Mouse (Mus musculus) B cell, adult 2 months (primary cell): ENCODE measurements at regions not wholly inside any gene's neighbourhood (a gene's known extent, or its start where the extent isn't known, plus 50 kb on each side); places are given as distances from the start of the nearest gene placed in this dataset.
A peak's percentile ranks its signal among the peaks of the same experiment; 100 is the strongest.
"Not testable (repeated sequence)": the region's sequence is repeated elsewhere in the genome, so short reads cannot be mapped to it uniquely, and the experiment has no call there.

ENCODE experiments used
- DNase-seq, 2 experiments: peaks; one replicate each; pipeline ENCODE4 v3.0.0; 2022

GRCm38 (mm10) chr12:21680026-21680425, 262.6 kb upstream of the Ywhaq start:
- DNase-seq: not testable (repeated sequence)

DNA sequence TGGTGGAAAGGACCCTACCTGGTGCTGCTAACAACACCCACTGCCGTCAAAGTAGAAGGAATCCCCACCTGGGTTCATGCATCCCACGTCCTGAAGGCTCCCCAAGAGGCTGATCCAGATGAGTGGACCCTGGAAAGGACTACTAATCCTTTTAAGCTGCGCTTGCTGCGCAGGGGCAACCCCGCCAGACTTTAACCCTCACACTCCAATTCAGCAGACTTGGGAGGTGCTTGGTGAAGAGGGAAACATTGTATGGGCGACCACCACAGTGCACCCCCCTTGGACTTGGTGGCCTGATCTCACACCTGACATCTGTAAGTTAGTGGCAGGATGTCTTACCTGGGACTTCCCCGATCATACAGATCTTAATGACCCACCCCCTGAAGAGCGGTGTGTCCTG, 231.9 kb upstream of the Ywhaq start:
- DNase-seq: not testable (repeated sequence)

DNA sequence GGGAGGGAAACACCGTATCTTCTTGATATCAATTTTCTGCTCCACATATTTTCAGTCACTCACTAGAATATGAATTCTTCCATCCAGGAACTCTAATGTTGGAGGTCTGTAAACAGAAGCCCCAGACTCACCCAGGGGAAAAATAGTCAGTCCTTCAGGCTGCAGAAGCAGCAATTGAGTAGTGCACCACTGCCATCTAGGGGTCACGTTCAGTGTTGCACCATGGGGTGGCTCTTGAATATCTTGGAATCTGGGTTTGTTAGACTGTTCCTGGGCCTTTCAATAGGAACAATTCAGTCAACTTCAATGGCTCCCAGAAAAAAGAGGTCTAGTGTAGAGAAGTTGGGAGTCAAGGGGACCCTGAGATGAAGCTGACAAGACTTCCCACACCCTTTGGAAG, 196.3 kb upstream of the Ywhaq start:
- DNase-seq: peak; percentile 73 to 74

GRCm38 (mm10) chr12:21568415-21569040, 151.1 kb upstream of the Ywhaq start:
- no peak for DNase-seq

DNA sequence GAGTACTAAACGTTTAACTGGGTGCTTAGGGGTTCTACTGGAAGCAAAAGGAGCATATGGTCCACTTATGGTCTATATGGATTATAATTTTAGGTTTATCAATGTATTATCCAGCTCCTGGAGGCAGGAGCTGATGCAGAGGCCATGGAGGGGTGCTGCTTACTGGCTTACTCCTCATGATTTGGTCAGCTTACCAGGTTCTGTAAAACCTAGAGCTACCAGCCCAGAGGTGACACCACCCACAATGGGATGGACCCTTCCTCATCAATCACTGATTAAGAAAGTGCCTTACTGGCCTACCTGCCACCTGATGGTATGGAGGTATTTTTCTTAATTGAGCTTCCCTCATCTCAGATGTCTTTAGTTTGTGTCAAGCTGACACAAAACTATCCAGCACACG, 126.5 kb upstream of the Ywhaq start:
- not testable (repeated sequence) for DNase-seq

GRCm38 (mm10) chr12:21543153-21543894, 125.9 kb upstream of the Ywhaq start:
- peak; percentile 71 to 74 for DNase-seq

- no peak for DNase-seq
Observed at GRCm38 (mm10) chr12:21531766-21532165, 114.3 kb upstream of the Ywhaq start.

DNA sequence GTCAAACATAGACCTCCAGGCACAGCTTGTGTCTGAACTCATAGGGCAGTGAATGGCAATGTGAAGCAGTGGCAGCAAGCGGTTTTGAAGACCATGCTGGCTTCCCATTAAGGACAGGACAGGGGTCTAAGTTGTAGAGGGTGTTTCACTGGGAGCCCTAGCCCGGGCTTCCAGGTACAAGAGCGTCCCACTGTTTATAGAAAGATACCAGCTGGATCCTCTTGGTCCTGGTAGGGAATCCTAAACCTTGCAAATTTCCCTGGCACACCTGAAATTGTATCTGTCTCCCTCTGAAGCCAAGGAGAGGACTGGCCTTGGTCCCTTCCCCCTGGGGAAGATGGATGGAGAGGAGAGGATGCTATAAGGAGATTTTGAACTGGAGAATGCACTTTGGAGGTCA, 111.9 kb upstream of the Ywhaq start:
- not testable (repeated sequence) for DNase-seq

DNA sequence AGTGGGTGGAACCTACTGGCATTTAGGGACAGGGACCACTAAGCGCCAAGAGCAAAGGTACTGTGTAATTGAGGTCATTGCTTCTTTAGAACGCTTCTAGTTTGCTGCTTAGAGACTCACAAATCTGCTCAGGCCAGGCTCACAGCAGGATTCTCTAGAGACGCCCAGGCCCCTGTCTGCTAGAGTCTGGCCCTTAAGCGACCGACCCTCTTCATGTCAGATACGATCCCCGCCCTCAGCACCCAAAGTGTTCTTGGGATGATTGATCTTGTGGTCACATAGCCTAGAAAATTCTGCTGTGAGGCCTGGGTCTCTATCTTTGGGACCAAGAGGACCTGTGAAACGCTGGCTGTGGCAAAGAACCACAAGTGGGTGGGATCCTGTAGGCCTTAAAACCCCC, 109.9 kb upstream of the Ywhaq start:
- not testable (repeated sequence) for DNase-seq

DNA sequence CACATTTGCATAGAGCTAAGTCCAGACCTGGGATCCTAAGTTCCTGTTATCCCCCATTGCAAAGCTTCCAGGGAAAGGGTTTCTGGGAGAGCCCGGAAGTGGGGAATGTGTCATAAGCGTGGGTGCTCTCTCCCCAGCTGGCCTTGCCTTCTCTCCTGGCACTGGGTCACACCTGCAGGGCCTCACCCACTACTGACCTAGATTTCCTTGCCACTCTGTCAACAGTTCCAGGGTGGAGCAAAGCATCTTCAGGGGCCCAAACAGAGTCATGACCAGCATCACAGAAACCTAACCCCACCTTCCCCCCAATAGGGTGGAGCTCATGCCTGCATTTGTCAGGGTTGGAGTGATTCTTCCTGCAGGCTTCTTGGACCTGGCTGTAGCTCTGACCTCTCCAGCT, 109.5 kb upstream of the Ywhaq start:
- DNase-seq: not testable (repeated sequence)

- DNase-seq: peak; percentile 17 to 24
Observed at GRCm38 (mm10) chr12:21525567-21525966, 108.1 kb upstream of the Ywhaq start.

DNA sequence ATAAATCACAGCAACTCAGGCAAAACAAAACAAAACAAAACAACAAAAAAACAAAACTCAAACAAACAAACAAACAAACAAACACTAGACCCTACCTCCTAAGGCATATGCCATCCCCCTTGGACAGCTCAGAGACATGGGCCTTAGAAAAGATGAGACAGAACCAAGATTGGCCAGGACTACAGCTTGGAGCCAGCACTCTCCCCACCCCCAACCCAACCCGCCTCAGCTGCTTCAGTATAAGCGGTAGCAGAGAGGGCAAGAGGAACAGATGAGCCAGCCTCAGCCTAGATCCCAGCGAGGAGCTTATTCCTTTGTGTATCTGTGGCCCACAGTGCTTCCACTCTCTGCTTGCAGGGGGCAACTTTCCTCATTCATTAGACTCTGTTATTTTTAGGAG, 105.2 kb upstream of the Ywhaq start:
- no peak for DNase-seq

DNA sequence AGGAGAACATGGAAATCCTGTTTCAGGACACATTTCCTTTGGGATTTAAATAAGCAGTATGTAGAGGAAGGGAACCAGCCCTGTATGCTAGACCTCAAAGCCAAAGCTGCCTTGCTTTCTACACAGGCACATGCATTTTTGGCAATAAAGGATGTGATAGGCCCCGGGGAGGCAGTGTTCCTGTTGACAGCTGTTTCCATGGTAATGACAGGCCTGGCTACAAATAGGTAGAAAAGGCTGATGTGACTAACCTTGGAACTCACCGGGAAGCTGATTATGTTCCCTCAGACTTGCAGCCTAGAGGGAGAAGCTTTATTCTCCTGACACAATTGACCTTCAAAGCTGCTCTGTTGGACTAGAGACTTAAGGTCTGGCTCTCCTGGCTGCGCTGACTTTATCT, 101.6 kb upstream of the Ywhaq start:
- DNase-seq: no peak

DNA sequence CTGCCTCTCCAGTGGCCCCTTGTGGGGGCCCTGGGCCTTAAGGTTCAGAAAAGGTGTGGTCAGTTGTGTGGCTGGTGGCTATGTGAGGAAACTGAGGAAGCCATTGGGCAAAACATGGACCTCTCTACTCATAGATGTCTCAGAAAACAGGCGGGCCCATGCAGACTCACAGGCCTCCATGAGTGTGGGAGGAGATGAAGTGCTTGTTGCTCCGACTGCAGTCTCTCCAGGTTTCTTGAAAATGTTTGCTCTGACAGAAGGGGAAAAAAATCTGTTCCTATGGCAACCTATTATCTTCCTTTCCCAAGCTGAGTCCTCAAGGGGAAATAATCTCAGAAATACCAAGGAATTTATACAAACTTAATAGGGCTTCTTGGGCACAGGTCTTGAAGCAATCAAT, 95.3 kb upstream of the Ywhaq start:
- no peak for DNase-seq

DNA sequence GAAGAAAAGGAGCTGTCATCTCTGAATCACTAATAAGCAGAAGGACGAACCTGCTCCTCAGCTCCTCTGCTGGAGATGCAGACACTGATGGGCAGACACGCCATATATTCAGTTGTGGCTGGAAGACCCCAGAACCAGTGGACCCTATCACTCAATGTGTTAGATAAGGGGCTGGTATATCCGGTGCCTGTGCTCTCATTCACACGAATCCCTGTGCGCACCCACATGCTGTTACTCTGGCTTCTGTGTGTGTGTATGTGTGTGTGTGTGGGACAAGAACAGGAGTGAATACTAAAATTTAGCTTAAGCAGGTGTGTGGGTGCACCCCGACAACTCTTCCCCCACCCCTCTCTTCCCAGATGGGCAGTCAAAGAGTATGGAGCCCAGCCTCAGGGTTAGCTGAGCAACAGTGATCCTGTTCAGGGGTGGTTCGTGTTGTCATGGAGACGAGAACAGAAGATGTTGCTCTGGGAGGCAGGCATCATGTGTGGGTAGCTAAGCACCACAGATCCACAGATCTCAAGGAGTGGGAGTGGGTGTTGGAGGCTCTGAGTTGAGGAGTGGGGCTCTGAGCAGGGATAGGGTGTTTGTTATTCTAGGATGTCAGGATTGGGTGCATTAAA, 93.7 kb upstream of the Ywhaq start:
- no peak for DNase-seq

GRCm38 (mm10) chr12:21507080-21507479, 89.6 kb upstream of the Ywhaq start:
- no peak for DNase-seq

- no peak for DNase-seq
Observed at GRCm38 (mm10) chr12:21505731-21506368, 88.4 kb upstream of the Ywhaq start.

DNA sequence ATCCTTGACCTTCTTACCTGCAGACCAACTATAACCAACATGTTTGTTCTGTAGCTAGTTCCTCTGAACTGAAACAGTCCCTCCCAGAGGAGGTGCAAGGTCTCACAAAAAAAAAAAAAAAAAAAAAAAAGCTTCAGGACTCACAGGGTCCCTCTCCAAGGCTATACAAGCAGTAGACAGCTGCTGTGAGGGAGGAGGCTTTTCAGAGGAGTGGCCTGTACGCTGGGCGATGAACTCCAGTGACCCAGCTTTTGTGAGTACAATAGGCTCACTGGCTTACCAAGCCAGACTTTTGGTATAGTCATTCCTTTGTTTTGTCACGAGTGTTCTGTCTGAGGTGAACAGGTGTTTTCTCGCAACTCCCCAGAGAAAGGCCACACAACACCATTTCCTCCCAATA, 85.8 kb upstream of the Ywhaq start:
- DNase-seq: no peak

DNA sequence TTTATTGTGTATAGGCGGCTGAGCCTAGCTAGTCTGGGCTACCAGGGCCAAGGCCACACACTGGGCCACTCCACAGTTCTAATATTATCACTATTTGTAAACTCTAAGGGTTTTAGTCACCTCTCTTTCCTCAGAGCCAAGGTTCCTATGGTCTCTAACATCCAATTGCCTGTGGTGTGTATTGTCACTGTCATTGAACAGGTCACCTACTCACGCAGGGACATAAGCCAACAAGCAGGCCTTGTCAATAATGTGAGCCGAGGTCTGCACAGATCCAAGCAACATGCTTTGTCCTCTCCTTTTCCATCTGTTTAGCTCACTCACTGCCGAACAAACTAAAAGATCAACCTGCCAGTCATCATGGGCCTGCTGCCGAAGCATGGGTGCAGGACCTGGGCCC, 79.5 kb upstream of the Ywhaq start:
- no peak for DNase-seq

DNA sequence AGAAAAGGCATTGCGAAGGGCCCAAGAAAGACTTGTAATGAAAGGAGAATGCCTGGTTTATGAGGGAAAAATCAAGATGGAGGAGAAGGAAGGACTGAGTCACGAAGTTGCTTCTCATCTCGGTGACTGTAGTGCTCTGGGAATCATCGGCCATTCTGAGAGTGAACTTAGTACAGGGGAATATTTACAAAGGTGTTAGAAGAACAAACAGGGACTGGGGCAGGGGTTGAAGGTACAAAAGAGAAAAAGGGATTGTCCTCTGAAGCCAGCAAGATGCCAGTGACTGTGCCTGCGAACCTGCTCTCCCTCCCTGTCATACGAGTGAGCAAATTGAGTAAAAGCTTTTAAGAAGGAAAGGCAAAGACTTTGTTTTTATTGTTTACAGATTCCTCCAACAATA, 78.1 kb upstream of the Ywhaq start:
- no peak for DNase-seq

DNA sequence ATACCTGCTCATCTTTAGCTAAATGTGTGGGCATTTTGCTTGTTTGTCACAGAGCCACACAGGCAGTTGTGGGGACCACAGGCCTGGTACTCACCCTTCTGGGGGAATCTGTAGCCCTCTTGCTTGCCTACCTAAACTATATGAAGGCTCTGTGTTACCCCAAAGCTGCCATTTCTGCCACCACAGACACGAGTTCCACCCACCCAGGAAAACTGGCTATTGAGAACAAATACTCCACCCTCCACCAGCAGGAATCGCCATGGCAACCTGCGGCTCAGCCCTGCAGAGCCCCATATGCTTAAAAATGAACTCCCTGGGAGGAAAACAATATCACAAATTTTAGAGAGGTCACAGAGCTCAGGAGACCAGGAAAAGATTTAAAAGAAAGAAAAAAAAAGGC, 76.0 kb upstream of the Ywhaq start:
- no peak for DNase-seq

GRCm38 (mm10) chr12:21492549-21493291, 75.3 kb upstream of the Ywhaq start:
- no peak for DNase-seq

DNA sequence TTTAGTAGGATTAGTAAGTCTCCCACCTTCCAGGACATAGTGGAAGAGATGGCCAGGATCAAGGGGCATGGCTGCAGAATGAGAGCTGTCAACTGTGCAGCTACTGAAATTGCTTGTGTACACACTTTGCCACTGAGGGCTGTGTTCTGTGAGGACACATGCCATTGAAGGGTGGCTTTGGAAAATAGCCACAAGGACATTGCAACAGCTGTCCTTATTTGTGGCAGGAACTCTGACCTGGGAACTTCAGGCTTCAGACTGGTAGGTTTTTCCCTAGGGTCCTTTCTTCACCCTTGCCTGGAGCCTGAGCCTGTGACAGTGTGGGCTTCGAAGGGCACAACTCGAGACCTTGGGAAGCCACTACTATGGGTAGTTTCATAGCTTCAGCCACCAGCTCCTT, 64.2 kb upstream of the Ywhaq start:
- no peak for DNase-seq
